In genomic region chrX:169807744-169808143, GRCm38 (mm10) we compare ENCODE assay signal across 30 mouse cellular contexts. TPM values are rescaled to one million over a fixed set of nuclear protein-coding genes. Genes with fewer than 3 reads are reported as not detected.
"Had no signal": no experiment of that assay in that cellular context is flagged by ENCODE, and none has a peak within 500 bp of the region (broad histone marks: within the 10 kb centered on the region; RNA-seq: fewer than 3 reads in every experiment).

No protein-coding gene starts in this region.

- DNase-seq: kidney, adult 2 months; kidney, postnatal 25 days; layer of hippocampus, adult 9-11 months; liver; lung, postnatal 4 days; retina, postnatal 1 day; right cerebral cortex, postnatal 25 days; spleen, adult 18-20 months; thymus, postnatal 25 days had no signal

- H3K4me1 ChIP-seq: limb, embryonic 10.5 days; limb, embryonic 13.5 days; liver, embryonic 15.5 days; lung, embryonic 15.5 days; megakaryocyte, embryonic 14.5 days; midbrain, embryonic 10.5 days; midbrain, embryonic 13.5 days; neural tube, embryonic 13.5 days; stomach, embryonic 15.5 days had no signal

- H3K36me3 ChIP-seq: limb, embryonic 10.5 days; limb, embryonic 13.5 days; liver, embryonic 15.5 days; lung, embryonic 15.5 days; midbrain, embryonic 10.5 days; midbrain, embryonic 13.5 days; neural tube, embryonic 13.5 days; stomach, embryonic 15.5 days had no signal

- H3K27me3 ChIP-seq: liver, embryonic 15.5 days; lung, embryonic 15.5 days; megakaryocyte, embryonic 14.5 days had no signal

- ATAC-seq: intestine, postnatal 0 days; midbrain, embryonic 13.5 days; midbrain, embryonic 16.5 days had no signal

- H3K27ac ChIP-seq: kidney, postnatal 0 days; layer of hippocampus, adult 2 months; limb, embryonic 10.5 days; limb, embryonic 13.5 days; liver, embryonic 15.5 days; lung, embryonic 15.5 days; midbrain, embryonic 10.5 days; midbrain, embryonic 13.5 days; neural tube, embryonic 13.5 days; stomach, embryonic 15.5 days had no signal

- H3K4me3 ChIP-seq: layer of hippocampus, adult 2 months; limb, embryonic 10.5 days; limb, embryonic 13.5 days; liver, embryonic 15.5 days; lung, embryonic 15.5 days; megakaryocyte, embryonic 14.5 days; midbrain, embryonic 10.5 days; midbrain, embryonic 13.5 days; myocyte; neural tube, embryonic 13.5 days; stomach, embryonic 15.5 days had no signal

- H3K9ac ChIP-seq: limb, embryonic 13.5 days; liver, embryonic 15.5 days; lung, embryonic 15.5 days; midbrain, embryonic 13.5 days; neural tube, embryonic 13.5 days; stomach, embryonic 15.5 days had no signal

- H3K4me2 ChIP-seq: limb, embryonic 13.5 days; liver, embryonic 15.5 days; lung, embryonic 15.5 days; midbrain, embryonic 13.5 days; neural tube, embryonic 13.5 days; stomach, embryonic 15.5 days had no signal

- H3K9me3 ChIP-seq: limb, embryonic 10.5 days; limb, embryonic 13.5 days; liver, embryonic 15.5 days; lung, embryonic 15.5 days; megakaryocyte, embryonic 14.5 days; midbrain, embryonic 10.5 days; midbrain, embryonic 13.5 days; neural tube, embryonic 13.5 days; stomach, embryonic 15.5 days had no signal

RNA-seq across cellular contexts. Expression of gene 4933400A11Rik, which starts 28.3 kb away (rescaled TPM):
- total RNA-seq: layer of hippocampus, adult 2 months; layer of hippocampus, postnatal 25 days; left cerebral cortex, adult 18-20 months; left cerebral cortex, postnatal 25 days; monocyte, adult 5-6 weeks; neutrophil, adult 5-6 weeks had no signal
- polyA plus RNA-seq: intestine, postnatal 0 days; kidney, adult 2 months; kidney, embryonic 14.5 days; kidney, postnatal 0 days; large intestine, adult 2 months; limb, embryonic 10.5 days; liver, embryonic 15.5 days; midbrain, embryonic 13.5 days; midbrain, embryonic 16.5 days; myocyte had no signal
